Mouse (Mus musculus): ENCODE data around the gene Mlec.

Gene Mlec

DNA sequence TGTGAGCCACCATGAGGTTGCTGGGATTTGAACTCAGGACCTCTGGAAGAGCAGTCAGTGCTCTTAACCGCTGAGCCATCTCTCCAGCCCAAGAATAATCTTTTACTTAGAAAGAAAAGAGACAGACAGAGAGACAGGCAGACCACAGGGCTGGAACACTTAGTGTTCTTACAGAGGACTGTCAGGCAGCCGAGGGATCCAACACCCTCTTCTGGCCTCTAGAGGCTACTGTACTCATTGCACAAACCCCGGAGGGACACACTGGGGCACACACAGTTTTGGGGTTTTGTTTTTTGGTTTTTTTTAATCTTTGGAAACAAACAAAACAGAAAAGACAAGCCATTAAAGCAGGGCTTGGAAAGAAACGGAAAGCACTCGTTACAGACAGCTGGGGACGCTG is 28.7 kb downstream of the Mlec start:
- ChIA-PET POLR2A (interaction anchor here in 2 of 4 experiments (0.9 to 20.5 kb wide), 3 partner anchors 13 to 27 kb away, joined by 3 to 367 read pairs (median 3); partner anchors contain the start of gene Mlec (in 1 of the 2)), CTCF (no interaction called here)

DNA sequence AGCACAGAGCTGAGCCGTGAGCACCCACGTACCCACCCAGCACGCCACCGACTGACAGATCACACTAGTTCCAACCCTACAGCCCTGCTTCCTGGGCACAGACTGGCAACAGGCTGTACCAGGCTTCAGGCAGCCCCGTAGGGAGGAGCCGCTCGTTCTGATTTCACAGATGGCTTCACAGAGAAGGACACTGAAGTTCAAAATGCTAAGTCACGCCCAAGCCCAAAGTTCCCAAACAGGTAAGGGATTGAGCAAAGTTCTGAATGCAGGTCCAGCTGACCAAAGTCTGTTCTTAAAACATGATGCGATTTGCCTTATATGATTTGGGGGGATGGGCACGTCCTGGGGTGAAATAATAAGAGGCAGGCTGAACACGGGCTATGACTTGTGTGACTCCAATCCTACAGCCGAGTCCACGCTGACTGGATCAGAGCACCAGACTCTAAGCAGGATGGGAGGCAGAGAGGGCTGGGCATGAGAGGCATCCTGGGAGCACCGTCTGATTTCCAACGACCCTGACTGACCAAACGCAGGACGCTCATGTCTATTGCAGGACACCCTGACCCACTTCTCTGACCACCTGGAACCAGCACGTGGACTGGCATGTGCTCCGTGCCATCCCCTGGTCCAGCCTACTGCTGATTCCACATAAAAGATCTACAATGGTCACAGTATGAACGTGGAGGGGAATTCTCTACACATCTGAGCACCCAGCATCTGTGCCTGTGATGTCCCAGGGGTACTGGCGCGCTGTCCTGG is 30.4 kb downstream of the Mlec start:
- ChIA-PET POLR2A (interaction anchor here in 3 of 4 experiments (0.5 to 3.3 kb wide), 9 partner anchors 8 to 363 kb away, joined by 3 to 19 read pairs (median 3); no protein-coding TSS in a partner anchor), CTCF (interaction anchor here in 2 of 4 experiments (0.7 to 2.2 kb wide), 4 partner anchors 10 to 38 kb away, joined by 3 to 7 read pairs (median 6); partner anchors contain the start of gene Mlec (in 1 of the 2))

DNA sequence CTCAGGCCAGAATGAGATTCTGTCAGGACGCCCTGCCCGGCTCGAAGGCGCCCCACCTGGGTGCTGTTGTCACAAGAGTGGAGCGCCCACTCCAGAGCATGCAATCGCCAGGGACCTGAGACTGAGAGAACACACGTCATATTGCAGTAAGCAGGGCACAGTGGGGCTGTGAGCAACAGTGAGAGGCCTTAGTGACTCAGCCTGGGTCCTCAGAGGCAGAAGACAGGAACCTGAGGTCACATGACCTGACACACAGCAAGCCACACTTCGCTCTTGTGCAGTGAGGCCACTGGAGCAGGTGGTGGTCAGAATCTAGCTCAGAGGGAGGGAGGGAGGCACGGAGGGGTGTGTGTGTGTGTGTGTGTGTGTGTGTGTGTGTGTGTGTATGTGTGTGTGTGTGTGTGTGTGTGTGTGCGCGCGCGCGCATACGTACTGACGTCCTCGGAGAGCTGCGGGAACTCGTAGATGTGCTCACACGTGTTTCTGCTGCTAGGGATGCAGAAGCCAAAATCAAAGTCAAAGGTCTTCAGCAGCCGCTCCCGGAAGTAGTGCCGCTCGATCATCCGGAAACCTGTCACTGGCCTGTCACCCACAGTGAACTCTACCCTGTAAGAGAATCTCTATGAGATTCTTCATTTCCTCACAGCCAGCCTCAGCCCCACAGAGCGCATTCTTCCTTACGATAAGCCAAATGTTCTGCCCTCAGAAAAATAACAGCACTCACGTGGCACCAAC is 31.2 kb downstream of the Mlec start:
- POLR2A ChIA-PET, result interaction anchor here in 3 of 4 experiments (0.6 to 3.3 kb wide), 15 partner anchors 8 to 364 kb away, joined by 3 to 23 read pairs (median 3); partner anchors contain the start of genes Cabp1 (in 1 of the 3), Mlec (in 1 of the 3) and Unc119b (in 1 of the 3)
- CTCF ChIA-PET, result interaction anchor here in 3 of 4 experiments (0.6 to 2.3 kb wide), 9 partner anchors 9 to 148 kb away, joined by 3 to 14 read pairs (median 5); partner anchors contain the start of gene Mlec (in 1 of the 3)

DNA sequence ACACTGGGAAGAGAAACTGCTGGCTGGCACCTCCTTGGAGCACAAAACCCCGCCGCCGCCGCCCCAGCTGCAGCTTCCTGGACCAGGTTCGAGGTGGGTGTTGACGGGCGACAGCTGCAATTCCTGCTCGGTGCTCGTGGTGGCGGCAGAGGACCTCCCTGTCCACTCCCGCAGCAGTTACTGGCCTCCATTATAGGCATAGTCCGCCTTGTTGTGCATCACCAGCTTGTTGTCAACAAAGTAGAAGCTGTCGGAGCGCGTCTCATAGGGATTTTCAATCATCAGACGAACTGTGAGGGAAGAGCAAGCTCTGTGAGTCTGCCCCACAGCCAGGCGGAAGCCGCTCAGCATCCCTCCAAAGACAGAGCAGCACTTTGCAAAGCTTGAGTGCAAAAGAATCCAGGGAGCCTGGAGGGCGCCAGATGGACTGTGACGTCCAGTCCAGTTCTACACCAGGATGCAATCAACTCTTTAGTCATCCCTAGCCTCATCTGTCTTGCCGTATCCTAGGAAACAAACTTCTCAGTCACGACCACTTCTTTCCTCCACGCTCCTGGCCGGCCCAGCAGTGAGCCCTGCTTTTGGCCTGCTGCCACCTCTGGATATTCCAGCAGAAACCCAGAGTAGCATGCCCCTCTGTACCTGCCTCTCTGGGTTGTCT is 32.6 kb downstream of the Mlec start:
- ChIA-PET POLR2A (interaction anchor here (0.7 to 3.3 kb wide), 42 partner anchors 9 to 372 kb away, joined by 3 to 23 read pairs (median 4); partner anchors contain the start of genes Unc119b (in 3 of the 4), Pop5 (in 2 of the 4), Rnf10 (in 2 of the 4) and Hnf1a (in 1 of the 4)), CTCF (interaction anchor here (0.5 to 2.3 kb wide), 58 partner anchors 9 to 1438 kb away, joined by 3 to 24 read pairs (median 4); partner anchors contain the start of genes Unc119b (in 4 of the 4), Mlec (in 2 of the 4), Cabp1 (in 1 of the 4) and Pop5 (in 1 of the 4))

DNA sequence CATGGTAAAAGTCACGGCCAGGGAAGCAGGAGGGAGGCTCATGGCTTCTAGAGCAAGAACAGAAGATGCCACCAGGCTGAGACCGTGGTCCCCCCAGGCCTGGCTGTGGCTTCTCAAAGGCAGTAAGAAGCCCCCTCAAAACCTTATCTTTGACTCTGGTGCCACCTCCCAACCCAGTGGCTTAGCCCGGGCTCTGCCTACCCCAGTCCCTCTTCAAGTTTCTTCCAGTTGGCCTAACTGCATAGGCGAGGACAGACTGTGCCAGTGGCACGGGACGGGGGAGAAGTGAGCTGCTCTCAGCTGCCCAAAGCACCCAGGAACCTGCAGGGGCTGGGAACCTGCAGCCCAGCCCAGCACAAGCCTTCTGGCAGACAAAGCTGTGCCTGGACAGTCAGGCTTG is 33.3 kb downstream of the Mlec start:
- POLR2A ChIA-PET, result interaction anchor here (0.7 to 3.3 kb wide), 39 partner anchors 10 to 372 kb away, joined by 3 to 23 read pairs (median 4); partner anchors contain the start of genes Unc119b (in 3 of the 4), Pop5 (in 2 of the 4), Rnf10 (in 2 of the 4) and Hnf1a (in 1 of the 4)
- CTCF ChIA-PET, result interaction anchor here (0.5 to 2.3 kb wide), 55 partner anchors 9 to 1439 kb away, joined by 3 to 18 read pairs (median 4); partner anchors contain the start of genes Unc119b (in 4 of the 4), Cabp1 (in 1 of the 4), Mlec (in 1 of the 4) and Pop5 (in 1 of the 4)

DNA sequence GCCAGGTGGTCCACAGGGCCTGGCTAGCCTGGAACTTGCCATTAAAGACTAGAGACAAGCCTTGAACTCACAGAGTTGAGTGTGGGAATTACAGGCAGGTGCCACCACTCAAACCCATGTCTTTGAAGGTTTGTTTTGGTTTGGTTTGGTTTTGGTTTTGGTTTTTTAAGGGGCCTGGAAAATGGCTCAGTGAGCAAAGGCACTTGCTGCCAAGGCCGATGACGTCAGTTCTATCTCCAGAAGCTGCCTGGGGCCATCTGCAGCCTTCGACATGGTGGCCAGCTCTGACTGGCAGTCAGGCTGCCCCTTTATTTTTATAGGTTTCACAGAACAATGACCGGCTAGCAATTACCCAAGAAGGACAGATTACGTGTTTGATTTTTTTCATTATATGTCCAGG is 37.0 kb downstream of the Mlec start:
- CTCF ChIA-PET, result interaction anchor here in 2 of 4 experiments (0.6 to 0.8 kb wide), 2 partner anchors 40 to 499 kb away, joined by 4 to 5 read pairs; no protein-coding TSS in a partner anchor
- POLR2A ChIA-PET, result interaction anchor here in 3 of 4 experiments (0.6 to 5.4 kb wide), 11 partner anchors 9 to 1944 kb away, joined by 3 to 30 read pairs (median 4); partner anchors contain the start of gene Unc119b (in 2 of the 3)

DNA sequence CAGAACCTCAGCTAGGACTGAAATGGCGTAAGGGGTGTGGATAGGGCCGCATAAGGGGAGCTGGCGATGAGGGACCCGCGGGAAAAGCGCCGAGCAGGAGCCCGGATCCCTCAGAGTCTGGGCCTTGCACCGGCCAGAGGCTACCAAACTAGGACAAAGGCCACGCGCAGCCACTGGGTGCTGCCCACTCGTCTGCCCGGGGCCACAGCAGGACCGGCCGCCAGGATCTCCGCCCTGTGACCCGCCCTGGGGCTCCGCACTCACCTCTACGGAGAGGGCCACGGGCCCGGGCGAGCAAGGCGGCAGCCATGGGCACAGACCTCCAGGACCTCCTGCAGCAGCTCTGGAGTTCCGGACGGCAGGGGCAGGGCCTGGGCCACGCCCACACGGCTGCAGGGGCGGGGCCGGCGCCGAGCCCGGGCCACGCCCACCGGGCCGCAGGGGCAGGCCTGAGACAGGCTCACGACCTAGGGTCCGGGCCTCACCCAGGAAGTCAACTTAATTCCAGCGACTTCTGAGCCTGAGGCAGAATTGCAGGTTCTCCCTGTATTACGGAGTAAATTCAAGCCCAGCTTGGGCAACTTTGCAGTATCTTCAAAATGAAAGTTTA is 38.9 kb downstream of the Mlec start, which contains the start of gene Acads:
Gene Acads (minus strand): TSS at position 386 of the 610 bp plus-strand sequence.
- ChIA-PET POLR2A (interaction anchor here (0.5 to 5.4 kb wide), 53 partner anchors 9 to 391 kb away, joined by 3 to 38 read pairs (median 3); partner anchors contain the start of genes Unc119b (in 3 of the 4), Mlec (in 2 of the 4), Dynll1 (in 1 of the 4) and Pop5 (in 1 of the 4)), CTCF (interaction anchor here (0.5 to 4.0 kb wide), 19 partner anchors 9 to 480 kb away, joined by 3 to 21 read pairs (median 4); partner anchors contain the start of genes Pop5 (in 1 of the 4) and Unc119b (in 1 of the 4))

DNA sequence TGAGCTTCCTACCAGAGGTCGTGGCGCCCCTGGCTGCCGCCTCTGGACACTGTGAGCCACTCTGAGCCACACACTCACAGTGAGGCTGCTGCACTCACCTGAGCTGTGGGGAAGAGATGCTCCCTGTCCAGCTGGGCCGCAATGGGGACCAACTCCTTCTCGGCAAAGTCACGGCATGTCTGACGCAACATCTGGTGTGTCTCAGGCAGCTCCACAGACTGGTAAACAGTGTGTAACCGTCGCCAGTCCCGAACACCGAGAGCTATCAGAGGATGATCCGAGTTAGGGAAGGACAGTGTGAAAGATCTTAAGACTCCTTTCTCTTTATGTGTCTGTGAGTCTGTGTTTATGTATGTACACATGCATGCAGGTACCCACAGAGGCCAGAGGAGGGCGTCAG is 40.5 kb downstream of the Mlec start:
- ChIA-PET POLR2A (interaction anchor here in 3 of 4 experiments (0.5 to 5.4 kb wide), 21 partner anchors 9 to 358 kb away, joined by 3 to 38 read pairs (median 3); partner anchors contain the start of genes Mlec (in 1 of the 3) and Unc119b (in 1 of the 3)), CTCF (interaction anchor here (0.6 to 4.0 kb wide), 16 partner anchors 9 to 177 kb away, joined by 3 to 21 read pairs (median 6); partner anchors contain the start of gene Unc119b (in 2 of the 4))

DNA sequence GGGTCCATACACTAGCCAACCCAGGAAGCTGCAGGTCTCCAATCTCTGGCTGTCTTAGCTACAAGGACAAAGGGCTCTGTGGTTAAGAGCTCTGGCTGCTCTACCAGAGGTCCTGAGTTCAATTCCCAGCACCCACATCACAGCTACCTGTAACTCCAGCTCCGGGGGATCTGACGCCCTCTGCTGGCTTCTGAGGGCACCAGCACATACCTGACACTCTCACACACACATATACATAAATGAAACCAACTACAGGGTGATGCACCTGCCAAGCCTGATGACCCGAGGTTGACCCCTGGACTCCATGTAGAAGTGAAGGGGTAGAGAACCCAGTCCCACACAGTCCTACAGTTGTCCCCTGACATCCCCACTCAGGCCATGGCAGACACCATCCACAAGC is 41.6 kb downstream of the Mlec start:
- CTCF ChIA-PET, result interaction anchor here in 3 of 4 experiments (0.6 to 4.0 kb wide), 17 partner anchors 9 to 493 kb away, joined by 3 to 19 read pairs (median 4); partner anchors contain the start of gene Unc119b (in 1 of the 3)

DNA sequence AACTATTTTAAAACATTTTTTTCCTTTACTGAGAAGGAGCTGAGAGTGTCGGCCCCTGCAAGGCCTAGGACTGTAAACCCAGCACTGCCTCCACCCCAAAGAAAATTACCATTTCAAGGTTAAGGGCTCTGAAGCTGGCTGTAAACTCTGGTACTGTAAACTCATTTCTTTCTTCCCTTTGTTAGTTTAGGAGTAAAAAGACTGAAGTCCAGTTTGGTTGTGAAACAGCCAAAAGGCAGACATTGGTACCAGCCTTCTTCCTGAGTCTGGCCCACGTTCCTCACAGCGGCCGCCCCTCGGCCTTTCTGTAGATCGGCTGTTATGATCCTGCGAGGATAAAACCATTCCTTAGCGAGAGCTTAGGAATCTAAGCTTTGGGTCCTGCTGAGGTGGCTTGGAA is 43.5 kb downstream of the Mlec start:
- POLR2A ChIA-PET, result interaction anchor here in 2 of 4 experiments (0.7 to 2.6 kb wide), 11 partner anchors 10 to 186 kb away, joined by 3 to 9 read pairs (median 3); partner anchors contain the start of genes Dynll1 (in 1 of the 2) and Unc119b (in 1 of the 2)
- CTCF ChIA-PET, result interaction anchor here in 3 of 4 experiments (0.5 to 2.3 kb wide), 8 partner anchors 8 to 187 kb away, joined by 3 to 12 read pairs (median 4); no protein-coding TSS in a partner anchor

More for the DNA sequence above, 41.6 kb downstream of the Mlec start:
- POLR2A ChIA-PET, result interaction anchor here in 2 of 4 experiments (1.0 to 4.8 kb wide), 8 partner anchors 9 to 155 kb away, joined by 3 to 16 read pairs (median 7); partner anchors contain the start of gene Unc119b (in 1 of the 2)

DNA sequence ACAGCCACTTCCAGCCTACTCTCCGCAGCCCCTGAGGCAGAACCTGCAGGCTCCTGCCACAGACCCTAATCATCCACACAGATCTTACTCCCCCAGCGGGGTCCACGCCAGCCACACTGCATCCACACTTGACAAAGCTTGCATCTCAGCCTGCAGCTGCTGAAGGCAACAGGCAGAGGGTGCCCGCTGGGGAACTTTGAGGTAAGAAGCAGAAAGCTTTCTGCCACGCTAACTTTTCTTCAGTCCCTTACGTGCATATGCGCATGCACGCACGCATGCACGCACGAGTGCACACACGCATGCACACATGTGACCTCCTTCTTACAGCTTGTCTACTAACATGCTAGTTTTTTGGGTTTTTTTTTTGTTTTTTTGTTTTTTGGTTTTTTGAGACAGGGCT is 44.7 kb downstream of the Mlec start:
- POLR2A ChIA-PET, result interaction anchor here (0.6 to 2.4 kb wide), 21 partner anchors 9 to 378 kb away, joined by 3 to 12 read pairs (median 4); partner anchors contain the start of genes Unc119b (in 2 of the 4) and Mlec (in 1 of the 4)
- CTCF ChIA-PET, result interaction anchor here (0.5 to 2.7 kb wide), 9 partner anchors 8 to 134 kb away, joined by 3 to 13 read pairs (median 4); no protein-coding TSS in a partner anchor

DNA sequence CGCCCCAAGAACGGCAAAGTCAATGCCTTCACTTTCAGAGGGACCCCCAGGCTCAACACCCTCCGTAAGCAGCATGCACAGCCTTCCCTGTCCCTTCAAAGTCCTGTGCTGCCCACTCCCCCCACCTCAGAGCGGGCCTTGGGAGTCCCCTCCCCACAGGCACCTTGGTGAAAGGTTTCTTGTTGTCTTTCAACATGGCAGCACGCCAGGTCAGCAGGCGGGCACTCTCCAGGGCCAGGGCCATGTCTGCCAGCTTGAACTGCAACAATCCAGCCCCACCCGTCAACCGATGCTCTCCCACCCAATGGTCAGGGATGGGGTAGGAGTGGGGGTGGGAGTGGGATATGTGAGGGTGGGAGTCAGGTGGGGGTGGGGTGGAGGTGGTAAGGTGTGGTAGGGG is 46.8 kb downstream of the Mlec start:
- ChIA-PET POLR2A (interaction anchor here in 3 of 4 experiments (0.8 to 4.4 kb wide), 13 partner anchors 10 to 139 kb away, joined by 3 to 17 read pairs (median 4); partner anchors contain the start of gene Gm10401 (in 1 of the 3)), CTCF (interaction anchor here (0.6 to 2.8 kb wide), 10 partner anchors 14 to 1314 kb away, joined by 3 to 13 read pairs (median 4); partner anchors contain the start of gene Hnf1a (in 1 of the 4))

DNA sequence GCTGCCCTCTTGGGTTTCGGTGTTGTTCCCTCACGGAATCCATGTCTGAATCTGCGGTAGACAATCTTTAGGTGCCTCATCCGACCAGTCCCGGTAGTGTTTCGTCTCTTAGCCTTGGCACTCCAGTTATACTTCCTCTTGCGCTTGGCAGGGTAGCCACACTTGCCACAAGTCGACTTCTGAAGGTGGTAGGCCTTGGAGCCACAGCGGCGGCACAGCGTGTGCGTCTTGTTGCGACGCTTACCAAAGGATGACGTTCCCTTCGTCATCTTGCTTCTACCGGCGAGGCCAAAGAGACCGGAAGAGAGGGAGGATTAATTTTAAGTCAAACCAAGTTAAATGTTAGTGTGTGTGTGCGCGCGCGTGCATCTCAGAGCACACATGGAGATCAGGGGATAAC is 54.7 kb downstream of the Mlec start:
- CTCF ChIA-PET, result interaction anchor here in 2 of 4 experiments (0.6 to 1.9 kb wide), 2 partner anchors 57 to 124 kb away, joined by 3 to 6 read pairs; no protein-coding TSS in a partner anchor

DNA sequence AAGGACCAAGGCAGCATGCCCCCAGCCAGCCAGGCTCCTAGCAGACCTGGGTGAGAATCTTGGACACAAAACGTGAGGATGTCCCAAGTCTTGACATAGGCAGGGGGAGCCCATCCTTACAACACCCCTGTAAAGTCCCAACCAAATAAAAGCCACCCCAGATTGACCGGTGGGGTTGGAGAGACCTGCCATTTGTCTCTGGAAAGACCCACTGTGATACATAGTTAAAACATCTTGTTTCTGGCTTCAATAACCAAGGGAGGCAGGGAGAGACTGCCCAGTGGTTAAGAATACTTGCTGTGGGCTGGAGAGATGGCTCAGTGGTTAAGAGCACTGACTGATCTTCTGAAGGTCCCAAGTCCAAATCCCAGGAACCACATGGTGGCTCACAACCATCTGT is 55.7 kb downstream of the Mlec start:
- CTCF ChIA-PET, result interaction anchor here in 1 of 4 experiments (2.5 kb wide), 1 partner anchor 123 kb away, joined by 12 read pairs; no protein-coding TSS in a partner anchor
- POLR2A ChIA-PET, result interaction anchor here (0.6 to 2.0 kb wide), 7 partner anchors 10 to 175 kb away, joined by 3 to 10 read pairs (median 4); no protein-coding TSS in a partner anchor

More for the DNA sequence above, 54.7 kb downstream of the Mlec start:
- POLR2A ChIA-PET, result interaction anchor here in 2 of 4 experiments (0.7 to 1.9 kb wide), 3 partner anchors 9 to 124 kb away, joined by 3 to 8 read pairs (median 5); no protein-coding TSS in a partner anchor

DNA sequence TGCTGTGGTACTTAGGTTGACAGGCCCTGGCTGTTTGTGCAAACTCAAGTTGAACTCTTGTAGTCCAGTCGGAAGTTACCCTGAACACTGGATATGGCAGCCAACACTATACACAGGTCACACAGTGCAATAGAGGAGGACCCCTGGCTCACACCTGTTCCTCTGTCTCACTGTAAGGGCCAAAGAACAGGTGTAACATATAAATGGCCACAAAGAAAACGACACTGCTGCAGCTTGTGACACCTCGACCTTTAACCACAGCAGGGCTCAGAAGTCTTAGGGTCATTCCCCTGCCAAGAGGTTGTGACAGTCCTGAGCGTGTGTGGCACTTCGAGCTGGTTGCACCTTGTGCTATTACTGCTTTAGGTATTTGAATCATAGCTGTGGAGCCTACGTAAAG is 57.5 kb downstream of the Mlec start:
- POLR2A ChIA-PET, result interaction anchor here in 3 of 4 experiments (0.5 to 2.0 kb wide), 15 partner anchors 9 to 223 kb away, joined by 3 to 10 read pairs (median 4); no protein-coding TSS in a partner anchor
- CTCF ChIA-PET, result interaction anchor here in 3 of 4 experiments (0.6 to 2.5 kb wide), 4 partner anchors 121 to 196 kb away, joined by 3 to 12 read pairs (median 4); no protein-coding TSS in a partner anchor

All from embryonic stem cell, embryonic (primary cell).